Mouse (Mus musculus) gastrocnemius, postnatal 36 days (tissue): ENCODE data around the gene Gpc6. TPM values are rescaled to one million over a fixed set of nuclear protein-coding genes. Genes with fewer than 3 reads are reported as not detected.

ENCODE experiments used
- DNase-seq, 2 experiments: peaks; one replicate each; pipeline ENCODE4 v3.0.0; 2022
- intact Hi-C: fragments of 180-260 bp; cut with DNase I; formaldehyde crosslinking; loops from one replicate; pipeline ENCODE4 v1.15.1; 2025
- long read RNA-seq, 2 experiments: library from polyadenylated mRNA; stranded (forward); transcript quantifications; one replicate each; pipeline ENCODE4 v2.0.0; 2021
- total RNA-seq, 2 experiments: library from RNA; stranded (reverse); gene quantifications; 2 replicates each; pipeline ENCODE4 v1.2.3; 2021

Gene Gpc6
- 1 to 10 TPM; 2.0 to 2.1 TPM for total RNA-seq
- long read RNA-seq, experiment 1 = 0 reads
- long read RNA-seq, experiment 2 = 0 reads

GRCm38 (mm10) chr14:116924876-116925601, at the start of gene Gpc6:
TSS of gene Gpc6 (plus strand) at chr14:116925315.
- peak; percentile 54 to 80 for DNase-seq
- intact Hi-C loops = no loop called here

- DNase-seq = no peak
- intact Hi-C loops = no loop called here
Observed at GRCm38 (mm10) chr14:116882480-116883044, 42.6 kb upstream of the Gpc6 start.

- intact Hi-C loops = no loop called here
- no peak for DNase-seq
Observed at GRCm38 (mm10) chr14:116894316-116894715, 30.8 kb upstream of the Gpc6 start.

- no peak for DNase-seq
- intact Hi-C loops = no loop called here
Observed at GRCm38 (mm10) chr14:116897971-116898370, 27.1 kb upstream of the Gpc6 start.

- intact Hi-C loops = no loop called here
- DNase-seq = no peak
Observed at GRCm38 (mm10) chr14:116911768-116912167, 13.3 kb upstream of the Gpc6 start.

DNA sequence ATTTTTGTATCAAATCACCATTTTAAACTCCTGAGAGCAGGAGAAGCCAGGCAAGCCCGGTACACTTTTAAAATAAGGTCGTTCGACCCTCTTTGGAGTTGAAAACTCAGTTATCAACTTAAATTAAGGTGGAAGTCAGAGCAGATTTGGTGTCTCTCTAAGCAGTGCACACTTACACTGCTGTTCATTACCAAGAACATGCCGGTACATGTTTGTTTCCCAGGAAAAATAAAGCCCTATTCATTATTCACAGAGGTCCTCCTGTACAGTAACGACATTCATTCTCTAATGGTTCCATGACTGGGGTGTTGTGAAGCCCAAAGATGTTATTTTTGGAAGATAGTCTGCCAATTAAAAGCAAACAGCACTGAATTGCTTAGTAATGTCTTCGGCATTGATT, 8.2 kb upstream of the Gpc6 start:
- intact Hi-C loops = no loop called here
- no peak for DNase-seq

DNA sequence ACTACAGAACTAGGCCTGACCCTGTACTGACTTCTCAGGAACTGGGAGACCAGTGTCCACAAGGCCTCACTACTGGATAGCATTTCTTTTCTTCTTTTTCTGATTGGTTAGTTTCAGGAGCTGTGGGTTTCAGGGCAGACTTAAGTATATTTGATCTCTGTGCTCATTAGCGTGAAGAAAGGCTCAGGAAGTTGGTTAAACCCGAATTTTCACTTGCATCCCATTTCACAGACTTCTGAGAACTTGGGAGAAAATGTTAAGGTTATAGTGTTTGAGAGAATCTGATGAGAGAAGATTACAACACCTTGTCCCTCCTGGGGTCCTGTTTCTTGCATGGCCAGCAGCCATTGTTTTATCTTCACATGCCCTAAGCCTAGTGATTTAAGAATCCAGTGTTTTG, 849 bp upstream of the Gpc6 start:
- intact Hi-C loops = no loop called here
- DNase-seq = no peak

- peak; percentile 15 to 31 for DNase-seq
- intact Hi-C loops = no loop called here
Observed at GRCm38 (mm10) chr14:116925691-116926403, 732 bp downstream of the Gpc6 start.

GRCm38 (mm10) chr14:116926404-116927171, 1.5 kb downstream of the Gpc6 start:
- intact Hi-C loops = no loop called here
- DNase-seq = peak; percentile 12 to 60

- intact Hi-C loops = no loop called here
- no peak for DNase-seq
Observed at GRCm38 (mm10) chr14:116927341-116928315, 2.5 kb downstream of the Gpc6 start.

GRCm38 (mm10) chr14:116928395-116928794, 3.3 kb downstream of the Gpc6 start:
- intact Hi-C loops = no loop called here
- DNase-seq = no peak

- intact Hi-C loops = no loop called here
Observed at GRCm38 (mm10) chr14:116928796-116929529, 3.8 kb downstream of the Gpc6 start.

DNA sequence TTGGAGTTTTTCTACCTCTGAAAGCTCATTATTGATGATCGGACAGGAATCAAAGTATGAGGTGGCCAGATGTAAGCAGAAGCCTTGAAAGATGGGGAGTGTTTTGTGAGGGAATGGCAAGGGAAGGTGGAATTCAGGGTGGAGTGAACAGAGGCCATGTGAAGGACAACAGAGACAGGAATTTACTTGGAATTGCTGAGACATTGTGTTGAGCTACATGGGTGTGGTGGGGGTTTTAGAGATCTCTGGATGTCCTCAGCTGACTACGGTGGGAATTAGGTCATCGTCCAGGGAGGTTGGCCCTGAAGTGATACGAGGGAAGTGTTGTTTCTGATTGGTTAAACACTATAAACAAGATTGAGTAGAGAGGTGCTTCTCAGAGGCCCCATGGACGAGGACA, 8.7 kb downstream of the Gpc6 start:
- DNase-seq = no peak
- intact Hi-C loops = no loop called here

More at GRCm38 (mm10) chr14:116928796-116929529, 3.8 kb downstream of the Gpc6 start:
- no peak for DNase-seq

GRCm38 (mm10) chr14:116937910-116938560, 12.9 kb downstream of the Gpc6 start:
- no peak for DNase-seq
- intact Hi-C loops = no loop called here

GRCm38 (mm10) chr14:116938735-116939134, 13.6 kb downstream of the Gpc6 start:
- DNase-seq = no peak
- intact Hi-C loops = no loop called here

DNA sequence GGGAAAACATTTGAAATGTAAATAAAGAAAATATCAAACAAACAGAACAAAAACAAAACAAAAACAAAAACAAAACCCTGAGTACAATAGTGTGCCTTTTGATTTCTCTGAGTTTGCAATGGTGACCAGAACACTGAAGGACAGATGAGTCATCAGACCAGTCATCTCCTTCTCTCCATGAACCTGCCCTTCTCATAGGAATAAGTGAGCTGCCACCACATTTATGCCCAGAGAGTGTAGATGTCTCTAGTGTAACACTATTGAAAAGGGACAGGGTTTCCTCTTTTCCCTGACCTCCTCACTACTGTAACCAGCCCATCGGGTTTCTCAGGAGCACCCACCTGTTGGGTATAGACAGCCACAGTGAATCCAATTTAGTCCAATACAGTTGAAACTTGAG, 14.4 kb downstream of the Gpc6 start:
- intact Hi-C loops = no loop called here
- DNase-seq = no peak

GRCm38 (mm10) chr14:116941772-116942171, 16.7 kb downstream of the Gpc6 start:
- intact Hi-C loops = no loop called here

DNA sequence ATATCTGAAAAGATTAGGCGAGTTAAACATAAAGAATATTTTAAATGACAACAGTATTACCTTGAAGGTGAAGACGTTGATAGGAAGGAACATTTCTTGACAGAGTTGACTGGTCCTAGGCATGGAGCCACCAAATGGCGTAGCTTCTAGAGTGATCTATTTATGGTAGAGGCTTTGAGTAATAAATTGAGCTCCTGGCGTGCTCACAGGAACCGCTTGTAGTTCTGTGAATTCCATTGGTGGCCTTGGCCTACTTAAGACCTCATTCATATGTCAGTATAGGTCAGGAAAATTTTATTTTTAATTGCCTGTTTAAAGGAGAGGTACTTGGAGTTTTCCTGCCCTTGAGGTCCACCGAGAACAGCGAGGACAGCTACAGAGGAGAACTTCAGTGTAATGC, 18.6 kb downstream of the Gpc6 start:
- no peak for DNase-seq
- intact Hi-C loops = no loop called here

More at GRCm38 (mm10) chr14:116941772-116942171, 16.7 kb downstream of the Gpc6 start:
- DNase-seq = no peak
